Mouse (Mus musculus) liver (tissue): ENCODE measurements at regions not wholly inside any gene's neighbourhood (a gene's known extent, or its start where the extent isn't known, plus 50 kb on each side); places are given as distances from the start of the nearest gene placed in this dataset.

ENCODE experiments used
- DNase-seq: peaks from one replicate; pipeline ENCODE4 v3.0.0-alpha.2; 2020; ENCODE audit warnings: mixed read lengths

GRCm38 (mm10) chr16:30875235-30875829 lies 205.9 kb downstream of the Xxylt1 start:
- no peak for DNase-seq

- no peak for DNase-seq
These were observed 202.4 kb downstream of the Xxylt1 start for GRCm38 (mm10) chr16:30878821-30879220.

- DNase-seq = no peak
These were observed 201.4 kb downstream of the Xxylt1 start for GRCm38 (mm10) chr16:30879878-30880277.

- DNase-seq = no peak
These were observed 200.6 kb downstream of the Xxylt1 start for GRCm38 (mm10) chr16:30880682-30881081.

GRCm38 (mm10) chr16:30881186-30881585 lies 200.0 kb downstream of the Xxylt1 start:
- DNase-seq = no peak

- no peak for DNase-seq
These were observed 197.6 kb downstream of the Xxylt1 start for GRCm38 (mm10) chr16:30883490-30884188.

- no peak for DNase-seq
These were observed 197.1 kb downstream of the Xxylt1 start for GRCm38 (mm10) chr16:30884189-30884551.

GRCm38 (mm10) chr16:30886982-30887381 lies 194.2 kb downstream of the Xxylt1 start:
- no peak for DNase-seq

- DNase-seq = no peak
These were observed 193.7 kb downstream of the Xxylt1 start for GRCm38 (mm10) chr16:30887536-30887935.

GRCm38 (mm10) chr16:30888556-30889323 lies 192.5 kb downstream of the Xxylt1 start:
- DNase-seq = no peak

- no peak for DNase-seq
These were observed 188.6 kb downstream of the Xxylt1 start for GRCm38 (mm10) chr16:30892606-30893005.

- DNase-seq = no peak
These were observed 187.1 kb downstream of the Xxylt1 start for GRCm38 (mm10) chr16:30894086-30894485.

GRCm38 (mm10) chr16:30895021-30895420 lies 186.2 kb downstream of the Xxylt1 start:
- DNase-seq = no peak

- no peak for DNase-seq
These were observed 183.9 kb downstream of the Xxylt1 start for GRCm38 (mm10) chr16:30897371-30897770.

GRCm38 (mm10) chr16:30900121-30900520 lies 181.1 kb downstream of the Xxylt1 start:
- DNase-seq = no peak

- DNase-seq = no peak
These were observed 179.9 kb downstream of the Xxylt1 start for GRCm38 (mm10) chr16:30901309-30901708.
